In the genomic region with DNA sequence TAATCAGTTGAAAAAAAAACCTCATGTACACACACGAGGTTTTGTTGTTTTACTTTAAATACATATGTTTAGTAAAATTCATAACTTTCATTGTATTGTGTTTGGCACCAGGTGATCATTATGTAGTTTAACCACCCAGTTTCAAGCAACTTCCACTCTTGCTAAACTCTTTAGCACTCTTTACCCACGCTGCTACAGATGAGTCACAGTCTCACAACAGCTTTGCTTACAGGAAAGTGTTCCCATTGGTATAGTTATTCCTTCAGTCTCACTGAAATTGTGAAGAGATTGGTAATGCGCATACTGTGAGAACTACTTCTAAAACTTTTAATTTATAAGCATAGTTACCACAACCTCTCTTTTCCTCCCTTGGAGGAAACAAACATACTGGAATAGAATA, we compare ENCODE assay signal across 22 mouse cellular contexts. TPM values are rescaled to one million over a fixed set of nuclear protein-coding genes. Genes with fewer than 3 reads are reported as not detected.
"Had no signal": no experiment of that assay in that cellular context is flagged by ENCODE, and none has a peak within 500 bp of the region (broad histone marks: within the 10 kb centered on the region; RNA-seq: fewer than 3 reads in every experiment).

No protein-coding gene starts in this region.

- ATAC-seq: midbrain, embryonic 16.5 days had no signal

- H3K9ac ChIP-seq: lung, embryonic 14.5 days; midbrain, embryonic 12.5 days; neural tube, embryonic 13.5 days; neural tube, embryonic 15.5 days had no signal

- H3K27me3 ChIP-seq: midbrain, embryonic 12.5 days; neural tube, embryonic 13.5 days; neural tube, embryonic 15.5 days had no signal

- DNase-seq: lung, adult 18-20 months; lung, embryonic 14.5 days; lung, postnatal 10 days; lung, postnatal 4 days; midbrain, embryonic 14.5 days; retina, postnatal 1 day; right cerebral cortex, postnatal 14 days; right cerebral cortex, postnatal 4 days; spleen, adult 18-20 months; thymus, adult 2 months; thymus, postnatal 25 days had no signal

- H3K4me2 ChIP-seq: lung, embryonic 14.5 days; midbrain, embryonic 12.5 days; neural tube, embryonic 13.5 days; neural tube, embryonic 15.5 days had no signal

- H3K4me3 ChIP-seq: midbrain, embryonic 10.5 days; midbrain, embryonic 12.5 days; myocyte; neural tube, embryonic 13.5 days; neural tube, embryonic 15.5 days had no signal

- H3K27ac ChIP-seq: midbrain, embryonic 10.5 days; midbrain, embryonic 12.5 days; neural tube, embryonic 13.5 days; neural tube, embryonic 15.5 days had no signal

- H3K9me3 ChIP-seq: midbrain, embryonic 10.5 days; midbrain, embryonic 12.5 days; neural tube, embryonic 13.5 days; neural tube, embryonic 15.5 days had no signal

- H3K4me1 ChIP-seq: midbrain, embryonic 10.5 days; midbrain, embryonic 12.5 days; neural tube, embryonic 15.5 days had no signal

RNA-seq across cellular contexts. Expression of a gene that starts 27.5 kb away (rescaled TPM):
- polyA plus RNA-seq: liver, embryonic 16.5 days; lung, embryonic 14.5 days; lung, embryonic 16.5 days; midbrain, embryonic 10.5 days; midbrain, embryonic 12.5 days; myocyte; neural tube, embryonic 11.5 days; stomach, embryonic 14.5 days; testis, adult 2 months; thymus, adult 2 months had no signal
